Mouse (Mus musculus) olfactory bulb, adult 2 months (tissue): ENCODE measurements around the gene Zic2. TPM values are rescaled to one million over a fixed set of nuclear protein-coding genes. Genes with fewer than 3 reads are reported as not detected.
A peak's percentile ranks its signal among the peaks of the same experiment; 100 is the strongest.

Source experiments
- H3K27ac ChIP-seq: fragments of 200-500 bp; 2 replicates; pipeline ENCODE4 v1.5.1; 2012; ENCODE audit warnings: low read depth, low read length; ENCODE audit not compliant: insufficient read depth
- H3K4me1 ChIP-seq: fragments of 200-500 bp; 2 replicates; pipeline ENCODE4 v1.6.1; 2012; ENCODE audit warnings: low read length; ENCODE audit not compliant: control insufficient read depth, insufficient read depth
- H3K4me3 ChIP-seq: fragments of 200-500 bp; 2 replicates; pipeline ENCODE4 v1.5.1; 2012; ENCODE audit warnings: mild to moderate bottlenecking, low read depth, low read length, moderate library complexity; ENCODE audit not compliant: insufficient read depth
- CTCF ChIP-seq: fragments of 200-500 bp; IDR thresholded peaks from 2 replicates; pipeline ENCODE4 v1.5.1; 2012; ENCODE audit warnings: low read depth, mild to moderate bottlenecking, low read length, moderate library complexity; ENCODE audit not compliant: insufficient read depth
- POLR2A ChIP-seq: fragments of 200-500 bp; IDR thresholded peaks from 2 replicates; pipeline ENCODE4 v1.6.1; 2012; ENCODE audit warnings: mild to moderate bottlenecking, low read depth, low read length, moderate library complexity; ENCODE audit not compliant: insufficient read depth
- WGBS: fragments of 180-500 bp; shearing (Covaris S2); methylation state at CpG from one replicate; pipeline ENCODE4 v1.1.7; 2018; 5-methylcytosine and 5-hydroxymethylcytosine counted together
- polyA plus RNA-seq: library from polyadenylated mRNA; stranded (reverse); fragments of >200 nt; gene quantifications from 2 replicates; pipeline ENCODE4 v1.2.4, GENCODE M21; 2012; ENCODE audit warnings: low replicate concordance; ENCODE audit not compliant: missing spikeins, insufficient read depth, insufficient read length

The Zic2 gene
- polyA plus RNA-seq, 1 experiment = not detected

GRCm38 (mm10) chr14:122486611-122487010 is 11.4 kb downstream of the Zic2 start:
- H3K4me1 ChIP-seq = peaks cover 10% of the 10 kb centered on the region; the same call in 1 of the 2 replicates
- WGBS = 33% methylated on average over 1 of the region's 1 CpGs
- no peak overlapping the region for H3K27ac ChIP-seq
- no peak overlapping the region for H3K4me3 ChIP-seq
- no peak for TF ChIP-seq POLR2A
- no peak for TF ChIP-seq CTCF

GRCm38 (mm10) chr14:122487366-122487765 is 12.1 kb downstream of the Zic2 start:
- Histone ChIP-seq H3K4me1 (peaks cover 10% of the 10 kb centered on the region; the same call in 1 of the 2 replicates), H3K4me3 (no peak overlapping the region), H3K27ac (no peak overlapping the region)
- TF ChIP-seq POLR2A (no peak), CTCF (no peak)
- 41% methylated on average over 5 of the region's 5 CpGs for WGBS

- WGBS = 16% methylated on average over 5 of the region's 5 CpGs
- no peak overlapping the region for H3K27ac ChIP-seq
- no peak overlapping the region for H3K4me3 ChIP-seq
- no peak for TF ChIP-seq CTCF
- TF ChIP-seq POLR2A = no peak
- H3K4me1 ChIP-seq = peaks cover 7% of the 10 kb centered on the region; the same call in 1 of the 2 replicates
These were observed 13.8 kb downstream of the Zic2 start for GRCm38 (mm10) chr14:122489041-122489440.

- Histone ChIP-seq H3K4me1 (peaks cover 7% of the 10 kb centered on the region; the same call in 1 of the 2 replicates), H3K4me3 (no peak overlapping the region), H3K27ac (peak overlapping the region; percentile 7; the same call in 1 of the 2 replicates)
- 18% methylated on average over 12 of the region's 12 CpGs for WGBS
- TF ChIP-seq CTCF (no peak), POLR2A (no peak)
These were observed 14.6 kb downstream of the Zic2 start for GRCm38 (mm10) chr14:122489686-122490414.

- Histone ChIP-seq H3K4me1 (peaks cover 7% of the 10 kb centered on the region; the same call in 1 of the 2 replicates), H3K27ac (peak within 1 kb of the TSS; percentile 33; the same call in 1 of the 2 replicates), H3K4me3 (peak within 1 kb of the TSS; percentile 27)
- WGBS = 13% methylated on average over 51 of the region's 51 CpGs
- TF ChIP-seq CTCF (no peak), POLR2A (no peak)
These were observed 15.4 kb downstream of the Zic2 start, which contains the start of gene Gm10837 for GRCm38 (mm10) chr14:122490441-122491328. Gene Gm10837 (plus strand): TSS chr14:122490586.

- 82% methylated on average over 6 of the region's 6 CpGs for WGBS
- H3K4me1 ChIP-seq = peaks cover 7% of the 10 kb centered on the region; the same call in 1 of the 2 replicates
- no peak overlapping the region for H3K4me3 ChIP-seq
- no peak for TF ChIP-seq CTCF
- no peak for TF ChIP-seq POLR2A
- no peak overlapping the region for H3K27ac ChIP-seq
These were observed 16.3 kb downstream of the Zic2 start for GRCm38 (mm10) chr14:122491521-122491920.

- peaks cover 7% of the 10 kb centered on the region; the same call in 1 of the 2 replicates for H3K4me1 ChIP-seq
- H3K4me3 ChIP-seq = no peak overlapping the region
- H3K27ac ChIP-seq = no peak overlapping the region
- TF ChIP-seq POLR2A = no peak
- no peak for TF ChIP-seq CTCF
- WGBS = 85% methylated on average over 1 of the region's 1 CpGs
These were observed 16.8 kb downstream of the Zic2 start for GRCm38 (mm10) chr14:122492015-122492414.

- 13% methylated on average over 2 of the region's 2 CpGs for WGBS
- Histone ChIP-seq H3K4me1 (no peaks in the 10 kb centered on the region), H3K4me3 (no peak overlapping the region), H3K27ac (no peak overlapping the region)
- TF ChIP-seq CTCF (no peak), POLR2A (no peak)
These were observed 33.8 kb downstream of the Zic2 start for GRCm38 (mm10) chr14:122509058-122509457.
